Mouse (Mus musculus) c-Kit-negative CD71-positive TER-119-positive erythroid progenitor cells, embryonic 14.5 days (primary cell): ENCODE data around the gene Mprip.
"Not testable (repeated sequence)": the region's sequence is repeated elsewhere in the genome, so short reads cannot be mapped to it uniquely, and the experiment has no call there.

Source experiments
- DNase-seq: peaks from one replicate; pipeline ENCODE4 v3.0.0-alpha.2; 2013; ENCODE audit warnings: low read depth, low spot score

The Mprip gene

GRCm38 (mm10) chr11:59707931-59708611 is 47.0 kb downstream of the Mprip start:
- no peak for DNase-seq

GRCm38 (mm10) chr11:59715424-59715840 is 54.3 kb downstream of the Mprip start:
- no peak for DNase-seq

GRCm38 (mm10) chr11:59717801-59718291 is 56.7 kb downstream of the Mprip start:
- no peak for DNase-seq

GRCm38 (mm10) chr11:59719185-59719584 is 58.1 kb downstream of the Mprip start:
- no peak for DNase-seq

GRCm38 (mm10) chr11:59721385-59721784 is 60.3 kb downstream of the Mprip start:
- DNase-seq, result no peak

- DNase-seq, result no peak
Measured at GRCm38 (mm10) chr11:59727204-59727603, 66.1 kb downstream of the Mprip start.

GRCm38 (mm10) chr11:59731821-59732220 is 70.7 kb downstream of the Mprip start:
- no peak for DNase-seq

GRCm38 (mm10) chr11:59732407-59733066 is 71.4 kb downstream of the Mprip start:
- DNase-seq, result no peak

- DNase-seq, result not testable (repeated sequence)
Measured at GRCm38 (mm10) chr11:59733600-59733999, 72.5 kb downstream of the Mprip start.

- no peak for DNase-seq
Measured at GRCm38 (mm10) chr11:59734335-59734734, 73.2 kb downstream of the Mprip start.

- not testable (repeated sequence) for DNase-seq
Measured at GRCm38 (mm10) chr11:59735938-59736337, 74.8 kb downstream of the Mprip start.

GRCm38 (mm10) chr11:59737250-59737649 is 76.1 kb downstream of the Mprip start:
- no peak for DNase-seq

- no peak for DNase-seq
Measured at GRCm38 (mm10) chr11:59739996-59740395, 78.9 kb downstream of the Mprip start.

GRCm38 (mm10) chr11:59741915-59742314 is 80.8 kb downstream of the Mprip start:
- no peak for DNase-seq

GRCm38 (mm10) chr11:59743307-59743706 is 82.2 kb downstream of the Mprip start:
- DNase-seq, result no peak

- no peak for DNase-seq
Measured at GRCm38 (mm10) chr11:59743712-59744111, 82.6 kb downstream of the Mprip start.

- DNase-seq, result no peak
Measured at GRCm38 (mm10) chr11:59744374-59744773, 83.3 kb downstream of the Mprip start.

- no peak for DNase-seq
Measured at GRCm38 (mm10) chr11:59745851-59746250, 84.7 kb downstream of the Mprip start.

- DNase-seq, result no peak
Measured at GRCm38 (mm10) chr11:59746614-59747013, 85.5 kb downstream of the Mprip start.

GRCm38 (mm10) chr11:59749050-59749449 is 87.9 kb downstream of the Mprip start:
- no peak for DNase-seq

GRCm38 (mm10) chr11:59754504-59754903 is 93.4 kb downstream of the Mprip start:
- no peak for DNase-seq

- DNase-seq, result no peak
Measured at GRCm38 (mm10) chr11:59756351-59756750, 95.2 kb downstream of the Mprip start.
